Mouse (Mus musculus) heart, postnatal 10 days (tissue): ENCODE data around the gene Gm4131. TPM values are rescaled to one million over a fixed set of nuclear protein-coding genes. Genes with fewer than 3 reads are reported as not detected.
"Not testable (repeated sequence)": the region's sequence is repeated elsewhere in the genome, so short reads cannot be mapped to it uniquely, and the experiment has no call there.

Experiments
- DNase-seq, 2 experiments: peaks; one replicate each; pipeline ENCODE4 v3.0.0; 2021
- intact Hi-C: fragments of 180-260 bp; cut with DNase I; formaldehyde crosslinking; loops from one replicate; pipeline ENCODE4 v1.15.1; 2025
- total RNA-seq, 2 experiments: library from RNA; stranded (reverse); gene quantifications; 2 replicates each; pipeline ENCODE4 v1.2.3; 2021

The Gm4131 gene
- total RNA-seq, result not detected

DNA sequence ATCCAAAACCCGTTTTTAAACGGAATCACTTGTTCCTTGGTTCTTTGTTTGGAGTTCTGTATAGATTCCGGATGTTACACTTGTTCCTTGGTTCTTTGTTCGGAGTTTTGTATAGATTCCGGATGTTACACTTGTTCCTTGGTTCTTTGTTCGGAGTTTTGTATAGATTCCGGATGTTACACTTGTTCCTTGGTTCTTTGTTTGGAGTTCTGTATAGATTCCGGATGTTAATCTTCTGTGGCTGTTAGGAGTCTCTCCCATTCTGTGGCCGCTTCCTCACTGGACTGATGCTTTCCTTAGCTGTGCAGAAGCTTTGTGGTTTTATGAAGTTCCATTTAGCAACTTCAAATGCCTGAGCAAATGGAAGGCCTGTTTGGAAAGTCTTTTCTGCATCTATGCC lies at the start of gene Gm4131:
TSS of gene Gm4131 (minus strand) at position 101 of the 400 bp plus-strand sequence.
- DNase-seq, intact Hi-C loops: not testable (repeated sequence)

- intact Hi-C loops, result no loop called here
- DNase-seq, result no peak
Observed at GRCm38 (mm10) chr14:62609904-62610303, 43.2 kb upstream of the Gm4131 start.

DNA sequence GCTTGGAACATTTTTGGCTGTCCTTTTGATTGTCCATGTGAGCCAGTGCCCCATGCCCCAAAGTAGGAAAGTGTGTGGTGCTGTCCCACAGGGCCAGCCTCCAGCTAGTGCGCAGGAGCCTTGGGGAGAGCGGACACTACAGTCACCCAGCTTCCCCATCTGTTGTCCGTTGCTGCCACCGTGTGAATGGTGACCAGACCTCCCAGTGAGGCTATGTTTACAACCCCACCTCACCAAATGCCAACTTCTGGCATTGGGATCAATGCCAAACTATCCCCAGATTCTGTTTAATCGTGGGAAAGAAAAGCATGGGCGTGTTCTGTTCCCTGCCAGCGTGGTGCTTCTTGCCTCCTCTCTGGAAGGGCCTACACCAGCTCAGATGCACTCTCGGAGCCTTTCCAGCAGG lies 41.1 kb upstream of the Gm4131 start:
- intact Hi-C loops, result loop anchor here (2.0 kb wide), 1 partner anchor 115 kb away; no protein-coding TSS in a partner anchor
- peak; percentile 7 to 12 for DNase-seq

DNA sequence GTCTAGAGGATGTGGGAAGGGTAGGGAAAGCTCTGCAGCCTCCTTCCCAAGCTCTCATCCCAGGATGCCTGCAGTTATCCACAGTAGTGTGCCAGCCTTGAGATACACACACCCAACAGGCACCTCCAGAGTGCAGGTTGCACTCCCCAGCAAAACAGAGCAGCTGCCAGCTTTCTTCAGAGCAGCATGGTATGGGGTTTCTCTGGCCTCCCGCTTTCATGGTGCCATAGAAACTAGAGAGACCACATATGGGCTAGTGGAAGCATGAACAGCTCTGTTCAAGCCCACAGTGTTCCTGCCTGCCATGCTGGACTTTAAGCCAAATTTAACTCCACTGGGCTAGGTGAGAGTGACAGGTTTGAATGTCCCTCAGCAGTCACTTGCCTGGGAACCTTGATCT lies 36.1 kb upstream of the Gm4131 start:
- no peak for DNase-seq
- intact Hi-C loops, result no loop called here

GRCm38 (mm10) chr14:62602271-62602670 lies 35.5 kb upstream of the Gm4131 start:
- intact Hi-C loops, result no loop called here
- DNase-seq, result no peak

- no peak for DNase-seq
- intact Hi-C loops, result no loop called here
Observed at GRCm38 (mm10) chr14:62600109-62600522, 33.4 kb upstream of the Gm4131 start.

GRCm38 (mm10) chr14:62585338-62585737 lies 18.6 kb upstream of the Gm4131 start:
- intact Hi-C loops, result no loop called here
- no peak for DNase-seq

DNA sequence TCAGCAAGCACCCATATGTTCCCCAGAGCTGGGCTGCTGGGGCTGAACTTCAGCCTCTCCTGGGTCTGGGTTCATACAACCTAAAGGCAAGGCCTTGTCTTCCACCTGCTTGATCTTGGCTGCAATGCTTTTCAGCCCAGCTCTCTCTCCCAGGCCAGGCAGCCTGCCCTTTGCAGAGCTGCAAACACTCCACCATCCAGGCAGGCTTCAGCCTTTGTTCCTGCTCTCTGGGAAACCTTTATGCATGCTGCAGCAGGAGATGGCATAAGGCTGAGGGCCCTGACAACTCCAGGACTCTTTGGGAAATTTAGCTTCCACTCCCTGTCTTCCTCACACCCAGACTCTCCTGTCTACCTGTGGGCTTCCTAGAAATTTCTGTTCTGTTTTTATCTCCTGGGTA lies 17.9 kb upstream of the Gm4131 start:
- intact Hi-C loops, result no loop called here
- DNase-seq, result no peak

DNA sequence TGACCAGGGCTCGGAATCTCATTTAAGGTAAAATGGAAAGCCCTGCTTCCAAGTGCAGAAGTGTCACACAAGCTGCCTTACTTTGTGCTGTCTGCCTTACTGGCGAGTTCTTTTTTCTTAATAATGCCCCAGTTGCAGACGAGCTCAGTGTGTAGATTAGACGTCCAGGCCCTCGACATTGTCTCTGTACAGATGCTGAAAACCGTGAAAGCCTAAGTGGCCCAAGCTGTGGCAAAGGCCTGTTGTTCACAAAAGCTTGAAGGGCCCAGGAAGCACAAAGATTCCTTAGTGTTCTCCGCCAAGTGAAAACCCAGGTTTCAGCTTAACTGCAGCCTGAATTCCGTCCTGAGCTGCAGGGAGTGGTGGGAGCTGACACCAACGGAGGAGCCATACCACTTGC lies 15.0 kb upstream of the Gm4131 start:
- DNase-seq, result no peak
- intact Hi-C loops, result no loop called here

DNA sequence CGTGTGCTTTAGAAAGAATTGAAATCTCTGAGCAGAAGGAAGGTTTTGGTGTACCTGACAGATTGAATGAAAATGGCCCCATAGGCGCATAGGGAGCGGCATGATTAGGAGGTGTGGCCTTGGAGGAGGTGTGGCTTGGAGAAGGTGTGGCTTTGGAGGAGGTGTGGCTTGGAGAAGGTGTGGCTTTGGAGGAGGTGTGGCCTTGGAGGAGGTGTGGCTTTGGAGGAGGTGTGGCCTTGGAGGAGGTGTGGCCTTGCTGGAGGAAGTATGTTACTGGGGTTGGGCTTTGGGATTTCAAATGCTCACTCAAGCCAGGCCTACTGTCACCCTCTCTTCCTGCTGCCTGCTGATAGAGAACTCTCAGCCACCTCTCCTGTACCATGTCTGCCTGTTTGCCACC lies 14.2 kb upstream of the Gm4131 start:
- DNase-seq, result no peak
- intact Hi-C loops, result no loop called here

GRCm38 (mm10) chr14:62575862-62576261 lies 9.1 kb upstream of the Gm4131 start:
- DNase-seq, result no peak
- intact Hi-C loops, result no loop called here

- intact Hi-C loops, result no loop called here
- DNase-seq, result no peak
Observed at GRCm38 (mm10) chr14:62574906-62575305, 8.2 kb upstream of the Gm4131 start.

DNA sequence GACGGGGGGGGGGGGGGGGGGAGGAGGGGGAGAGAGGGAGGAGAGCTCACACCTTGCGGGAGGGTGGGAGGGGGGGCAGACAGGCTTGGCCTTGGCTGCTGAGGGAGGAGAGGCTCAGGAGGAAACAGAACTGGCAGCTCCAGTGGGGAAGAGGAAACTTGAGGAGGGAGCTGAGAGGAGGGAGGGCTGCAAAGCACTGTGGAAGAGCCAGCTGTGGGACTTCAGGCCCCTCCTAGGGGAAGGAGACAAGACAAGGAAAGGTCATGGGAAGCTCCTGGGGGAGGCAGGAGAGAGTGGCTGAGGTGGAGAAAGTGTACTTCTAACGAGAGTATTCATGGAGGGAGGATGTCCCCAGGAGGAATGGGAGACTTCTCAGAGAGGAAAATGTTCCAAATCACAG lies 6.7 kb upstream of the Gm4131 start:
- no peak for DNase-seq
- intact Hi-C loops, result no loop called here

DNA sequence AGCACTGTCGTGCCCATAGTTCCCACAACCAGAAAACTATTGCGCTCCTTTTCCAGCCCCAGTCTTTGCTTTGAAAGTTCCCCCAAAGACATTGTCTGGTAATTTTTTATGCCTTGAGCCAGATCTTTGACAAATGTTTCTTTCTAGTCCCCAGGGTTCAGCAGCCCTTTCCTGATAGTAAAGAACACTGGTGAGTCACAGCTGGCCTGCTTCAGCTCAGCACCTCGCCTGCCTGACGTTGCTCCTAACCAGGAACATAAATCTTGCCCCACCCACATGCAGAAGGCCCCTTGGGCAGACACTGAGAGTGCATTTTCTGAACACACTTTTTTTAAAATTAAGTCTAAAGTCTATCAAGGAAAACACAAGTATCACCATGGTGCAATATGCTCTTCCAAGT lies 3.6 kb upstream of the Gm4131 start:
- DNase-seq, result peak; percentile 29 to 44
- intact Hi-C loops, result no loop called here

GRCm38 (mm10) chr14:62569463-62569862 lies 2.7 kb upstream of the Gm4131 start:
- intact Hi-C loops, result no loop called here
- DNase-seq, result no peak

GRCm38 (mm10) chr14:62563679-62564078 lies 3.0 kb downstream of the Gm4131 start:
- DNase-seq, result no peak
- intact Hi-C loops, result no loop called here

DNA sequence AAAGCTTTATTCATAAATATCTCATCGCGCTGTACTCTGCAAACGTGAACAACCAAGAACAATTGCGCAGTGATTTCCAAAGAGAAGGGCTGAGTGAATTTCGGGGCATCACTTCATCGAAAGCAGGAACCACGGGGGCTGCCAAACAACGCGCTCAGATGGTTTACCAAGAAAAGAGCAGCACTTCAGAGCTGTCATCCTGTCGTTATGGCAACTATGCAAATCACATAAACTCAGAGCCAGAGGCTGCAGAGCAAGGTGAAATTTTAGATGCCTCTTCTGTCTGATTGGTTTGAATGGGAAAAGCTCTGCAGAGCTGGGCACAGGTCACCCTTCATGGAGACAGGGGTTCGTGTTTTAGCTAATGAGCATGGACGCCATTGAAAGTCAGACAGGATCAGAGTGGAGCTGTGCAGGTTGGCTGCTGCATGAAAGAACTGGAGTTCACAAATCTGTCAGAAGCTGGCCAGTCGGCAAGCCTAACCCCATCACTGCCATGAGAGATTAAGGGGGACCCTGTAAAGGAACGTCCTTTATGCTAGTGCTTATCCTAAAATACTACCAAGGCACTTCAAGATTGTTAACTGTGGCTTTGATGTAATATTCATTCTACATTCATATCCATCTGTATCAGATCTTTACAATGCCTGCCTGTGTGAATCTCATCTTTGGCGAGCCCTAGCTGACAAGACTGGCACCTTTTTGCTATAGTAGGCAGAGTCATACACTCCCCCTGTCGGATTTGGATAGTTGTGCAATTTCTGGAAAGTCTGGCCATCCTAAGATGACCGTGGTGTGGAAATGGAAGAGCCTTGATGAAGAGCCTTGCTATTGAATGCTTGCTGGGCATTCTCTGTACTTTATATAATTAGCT lies 4.6 kb downstream of the Gm4131 start:
- intact Hi-C loops, result no loop called here
- DNase-seq, result no peak

DNA sequence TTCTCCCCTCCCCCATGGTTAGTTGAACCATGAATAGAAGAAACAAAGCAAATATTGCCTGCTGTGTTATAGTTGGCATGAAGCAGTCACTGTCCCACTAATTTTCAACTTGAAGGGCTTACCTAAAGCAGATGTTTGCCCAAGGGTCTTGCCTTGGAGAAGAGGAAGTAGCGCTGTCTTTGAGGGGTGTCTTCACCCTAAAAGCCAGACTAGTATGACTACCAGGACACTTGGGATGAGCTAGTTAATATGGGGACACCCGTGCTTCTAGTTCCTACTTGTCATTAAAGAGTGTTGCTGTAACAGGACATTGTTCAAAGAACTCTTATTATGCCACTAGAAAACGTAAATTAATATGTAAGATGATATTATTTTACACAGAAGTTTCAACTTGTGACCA lies 9.6 kb downstream of the Gm4131 start:
- intact Hi-C loops, result loop anchor here (5.0 kb wide), 1 partner anchor 280 kb away; the partner anchor contains the start of gene Wdfy2
- no peak for DNase-seq

GRCm38 (mm10) chr14:62555840-62556810 lies 10.6 kb downstream of the Gm4131 start:
- intact Hi-C loops, result loop anchor here (5.0 kb wide), 1 partner anchor 281 kb away; the partner anchor contains the start of gene Wdfy2
- peak; percentile 13 to 21 for DNase-seq

GRCm38 (mm10) chr14:62555309-62555829 lies 11.4 kb downstream of the Gm4131 start, which contains the start of gene Fam124a:
Gene Fam124a, plus strand, starts transcription at chr14:62555737.
- intact Hi-C loops, result loop anchor here (5.0 kb wide), 1 partner anchor 282 kb away; the partner anchor contains the start of gene Wdfy2

DNA sequence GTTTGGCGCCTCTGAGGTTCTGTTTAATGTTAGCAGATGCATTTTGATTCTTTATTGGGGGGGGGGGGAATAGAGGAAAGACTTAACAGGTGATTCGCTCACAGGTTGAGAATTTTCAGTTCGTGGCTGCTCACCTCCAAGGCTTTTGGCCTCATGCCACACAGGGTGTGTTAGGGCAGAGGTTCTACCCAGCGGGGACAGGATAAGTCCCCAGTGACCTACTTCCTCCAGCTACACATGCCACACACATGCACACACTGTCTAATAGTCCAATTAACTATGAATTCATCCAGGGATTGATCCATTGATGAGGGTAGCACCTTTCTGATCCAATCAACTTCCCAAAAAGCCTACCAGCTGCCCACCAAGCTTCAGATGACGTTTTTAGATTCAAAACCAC lies 12.9 kb downstream of the Gm4131 start:
- intact Hi-C loops, result loop anchor here (5.0 kb wide), 1 partner anchor 56 kb away; no protein-coding TSS in a partner anchor
- no peak for DNase-seq

More at GRCm38 (mm10) chr14:62555309-62555829, 11.4 kb downstream of the Gm4131 start, which contains the start of gene Fam124a:
- DNase-seq, result peak; percentile 72 to 80
